Mouse (Mus musculus): ENCODE measurements at regions not wholly inside any gene's neighbourhood (a gene's known extent, or its start where the extent isn't known, plus 50 kb on each side); places are given as distances from the start of the nearest gene placed in this dataset.

GRCm38 (mm10) chr15:57545141-57545540 is 67.7 kb upstream of the Slc22a22 start:
- intact Hi-C loops (cut with DNase I): no loop called here
- DNase-seq: no peak

- DNase-seq: peak; percentile 19
- intact Hi-C loops (cut with DNase I): no loop called here
Measured at GRCm38 (mm10) chr15:57543985-57544384, 66.6 kb upstream of the Slc22a22 start.

- DNase-seq: peak; percentile 19
- intact Hi-C loops (cut with DNase I): no loop called here
Measured at GRCm38 (mm10) chr15:57542630-57543029, 65.2 kb upstream of the Slc22a22 start.

GRCm38 (mm10) chr15:57535514-57535913 is 58.1 kb upstream of the Slc22a22 start:
- no peak for DNase-seq
- intact Hi-C loops (cut with DNase I): no loop called here

Data from left cerebral cortex, postnatal 4 days (tissue).